Mouse (Mus musculus) ES-E14 (cell line): ENCODE results near the gene Lig4.

ENCODE experiments used
- CHD2 ChIP-seq: IDR thresholded peaks from 2 replicates; pipeline ENCODE4 v1.6.1; 2014; ENCODE audit warnings: mild to moderate bottlenecking, low read depth, low read length, inconsistent platforms
- HCFC1 ChIP-seq: IDR thresholded peaks from 2 replicates; pipeline ENCODE4 v1.6.1; 2012; ENCODE audit warnings: low read length, inconsistent platforms, borderline replicate concordance; ENCODE audit not compliant: insufficient read depth
- MAFK ChIP-seq: IDR thresholded peaks from 2 replicates; pipeline ENCODE4 v1.6.1; 2014; ENCODE audit warnings: mild to moderate bottlenecking, low read depth, low read length, inconsistent platforms; ENCODE audit not compliant: insufficient read depth
- ZC3H11A ChIP-seq: IDR thresholded peaks from 2 replicates; pipeline ENCODE4 v1.6.1; 2012; ENCODE audit warnings: low read depth, mild to moderate bottlenecking, inconsistent platforms, low read length, borderline replicate concordance
- ZNF384 ChIP-seq: IDR thresholded peaks from 2 replicates; pipeline ENCODE4 v1.6.1; 2012; ENCODE audit warnings: low read depth, low read length, inconsistent platforms

DNA sequence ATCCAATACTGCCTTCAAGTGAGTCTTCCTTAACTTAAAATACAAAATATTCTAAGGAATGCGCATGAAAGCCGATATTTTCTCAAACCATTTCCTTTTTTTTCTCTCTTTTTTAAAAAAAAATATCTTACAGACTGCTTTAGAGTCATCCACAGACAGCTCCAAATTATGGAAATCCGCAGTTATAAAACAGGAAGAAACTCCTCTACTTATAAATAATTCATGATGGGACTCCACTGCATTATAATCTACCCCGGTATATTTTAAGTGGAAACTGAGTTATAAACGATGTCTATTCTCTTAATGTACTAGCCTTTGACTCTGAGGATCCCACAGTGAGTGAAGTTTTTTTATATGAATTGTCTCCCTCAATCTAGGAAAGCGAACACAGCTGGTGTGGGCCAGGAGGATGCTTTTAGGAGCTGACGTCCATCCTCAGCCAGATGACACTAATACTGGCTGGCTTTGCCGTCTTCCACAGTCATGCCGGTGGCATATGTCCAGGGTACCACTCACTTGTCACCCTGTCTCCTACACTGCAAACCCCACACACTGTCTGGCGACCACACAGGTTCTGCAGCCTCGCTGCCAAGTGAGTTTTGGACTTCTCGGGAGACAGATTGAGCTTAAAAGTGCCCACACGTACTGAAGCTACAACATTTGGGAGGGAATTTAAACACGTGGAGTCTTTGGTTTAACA is 47.6 kb downstream of the Lig4 start:
- TF ChIP-seq HCFC1 (no peak), ZNF384 (no peak), ZC3H11A (no peak), MAFK (no peak), CHD2 (no peak)
